Mouse (Mus musculus): ENCODE measurements around the gene Lamtor3.

DNA sequence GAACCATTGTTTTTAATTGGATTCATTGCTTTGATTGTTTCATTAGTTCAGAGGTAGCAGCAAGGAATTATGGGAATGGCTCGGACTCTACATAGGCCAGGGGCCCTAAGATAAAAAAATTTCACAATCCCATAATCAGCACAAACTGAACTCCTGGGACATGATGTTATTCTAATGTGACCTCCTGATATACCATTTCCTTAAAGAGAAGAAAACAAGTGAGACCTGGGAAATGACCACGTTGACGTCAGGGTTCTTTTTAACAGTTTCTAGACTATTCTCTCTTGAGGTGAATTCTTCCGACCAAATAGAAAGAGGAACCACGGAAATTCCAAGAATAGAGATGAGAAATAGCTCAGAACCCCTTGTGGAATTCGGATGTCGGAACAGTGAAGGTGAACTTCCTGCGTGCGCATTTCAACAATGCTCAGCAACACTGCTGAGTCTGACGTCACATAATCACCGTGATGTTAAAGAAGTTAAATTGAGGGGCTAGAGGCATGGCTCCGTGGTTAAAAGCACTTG is 23.9 kb downstream of the Lamtor3 start:
- TF ChIP-seq POLR2A (IDR thresholded peaks at IDR 0.05; ENCODE audit: control insufficient read depth in 1 of 2, insufficient read depth in 1 of 2, low read depth in 1 of 2, low read length in 2 of 2, poor library complexity in 1 of 2): no peak
- TF ChIP-seq NELFE (IDR thresholded peaks at IDR 0.05; ENCODE audit: low read depth, low read length): no peak
- no peak for TF ChIP-seq MAX (IDR thresholded peaks at IDR 0.05; ENCODE audit: low read length)
- TF ChIP-seq MYB (IDR thresholded peaks at IDR 0.05; ENCODE audit: low read depth, low read length): no peak
- TF ChIP-seq MAFK (IDR thresholded peaks at IDR 0.05; ENCODE audit: borderline replicate concordance, low read depth, low read length): no peak
- TF ChIP-seq GABPA (IDR thresholded peaks at IDR 0.05; ENCODE audit: low read depth, low read length): no peak
- no peak for TF ChIP-seq CTCF (IDR thresholded peaks at IDR 0.05 in 2 of 3, conservative IDR thresholded peaks at IDR 0.05 in 1 of 3; ENCODE audit: control insufficient read depth in 1 of 3, insufficient read depth in 1 of 3, low read depth in 2 of 3, low read length in 3 of 3, poor library complexity in 1 of 3, severe bottlenecking in 1 of 3)
